Mouse (Mus musculus) cerebellum, adult 2 months (tissue): Measurements from ENCODE around the gene Dyrk3.

Experiments used
- CTCF ChIP-seq: fragments of 200-500 bp; IDR thresholded peaks from 2 replicates; pipeline ENCODE4 v1.5.1; 2011; ENCODE audit warnings: low read depth, mild to moderate bottlenecking, control low read depth, low read length, moderate library complexity, borderline replicate concordance; ENCODE audit not compliant: insufficient read depth
- POLR2A ChIP-seq: fragments of 200-500 bp; IDR thresholded peaks from 2 replicates; pipeline ENCODE4 v1.6.1; 2011; ENCODE audit warnings: low read length, control low read depth, borderline replicate concordance; ENCODE audit not compliant: insufficient read depth

- no peak for TF ChIP-seq POLR2A
- no peak for TF ChIP-seq CTCF
Measured at GRCm38 (mm10) chr1:131080686-131081085, 57.5 kb downstream of the Dyrk3 start.
